Mouse (Mus musculus) mouse embryonic stem cell (cell line): Measurements from ENCODE around the gene Os9.
"Not testable (repeated sequence)": the region's sequence is repeated elsewhere in the genome, so short reads cannot be mapped to it uniquely, and the experiment has no call there.

Source experiments
- in situ Hi-C, 2 experiments: fragments of 300-500 bp; cut with MboI; formaldehyde crosslinking; loops; 1 replicate in 1 of 2; 3 replicates in 1 of 2; pipeline ENCODE4 v1.14.3; 2019 to 2020; ENCODE audit warnings: low sequenced_read_pairs in 2 of 2, low pct_unique_long_range_greater_than_20kb in 1 of 2, mixed read lengths in 1 of 2; ENCODE audit not compliant: unreplicated experiment in 1 of 2

Os9 gene

DNA sequence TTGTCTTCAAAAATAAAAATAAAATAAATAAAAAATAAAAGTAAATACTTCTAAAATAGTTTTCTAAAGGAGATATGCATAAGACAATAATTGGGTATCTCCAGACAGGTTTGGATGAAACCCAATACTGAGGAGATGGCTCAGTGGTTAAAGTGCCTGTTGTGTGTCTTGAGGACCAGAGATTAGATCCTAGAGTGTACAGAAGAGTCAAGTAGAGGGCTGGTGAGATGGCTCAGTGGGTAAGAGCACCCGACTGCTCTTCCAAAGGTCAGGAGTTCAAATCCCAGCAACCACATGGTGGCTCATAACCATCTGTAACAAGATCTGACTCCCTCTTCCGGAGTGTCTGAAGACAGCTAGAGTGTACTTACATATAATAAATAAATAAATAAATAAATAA lies 48.0 kb downstream of the Os9 start:
- in situ Hi-C loops, result not testable (repeated sequence)

GRCm38 (mm10) chr10:127072270-127072669 lies 48.7 kb downstream of the Os9 start:
- in situ Hi-C loops, result not testable (repeated sequence)

- in situ Hi-C loops, result no loop called here
Observed at GRCm38 (mm10) chr10:127071203-127071602, 49.7 kb downstream of the Os9 start.

DNA sequence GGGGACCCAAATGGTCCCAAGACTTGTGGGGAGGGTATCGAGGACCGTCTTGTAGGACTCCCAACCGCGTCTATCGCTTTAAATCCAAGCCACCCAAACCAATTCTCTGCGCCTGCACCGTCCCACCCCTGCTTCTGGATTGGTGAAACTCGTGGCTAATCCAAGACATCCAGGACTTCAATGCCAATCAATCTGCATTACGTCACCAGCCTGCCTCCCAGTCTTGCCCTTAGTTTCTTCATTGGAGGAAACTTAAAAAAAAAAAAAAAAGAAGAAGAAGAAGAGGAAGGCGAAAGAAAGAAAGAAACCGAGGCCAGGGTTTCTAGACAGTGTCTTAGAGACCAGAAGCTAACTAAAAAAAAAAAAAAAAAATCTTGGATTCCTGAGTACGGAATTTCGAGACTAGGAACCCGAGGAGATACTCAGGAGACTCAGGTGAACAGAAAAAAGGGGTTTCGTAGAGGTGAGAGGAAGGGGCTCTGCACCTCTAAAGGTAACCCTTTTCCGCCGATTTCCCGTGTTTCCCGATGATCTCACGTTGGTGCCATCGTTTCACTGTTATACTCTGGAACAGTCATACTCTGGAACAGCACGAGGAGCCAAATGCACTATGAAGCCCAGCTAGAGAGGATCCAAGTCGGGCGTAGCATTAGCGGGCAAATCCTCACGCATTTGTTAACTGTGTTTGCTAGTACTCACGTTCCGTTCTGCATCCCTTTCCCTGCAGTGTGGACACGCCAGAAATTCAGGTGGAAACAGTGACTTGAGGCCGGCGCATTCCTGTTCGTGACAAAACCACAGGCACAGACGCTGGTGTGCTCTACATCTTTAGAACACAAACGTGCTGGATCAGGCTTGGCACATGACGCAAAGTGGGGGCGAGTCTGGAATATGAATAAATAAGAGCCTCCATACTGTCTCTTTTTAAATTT lies 50.5 kb downstream of the Os9 start, which contains the start of gene Tspan31:
TSS of gene Tspan31 (minus strand) at position 75 of the 932 bp plus-strand sequence.
- in situ Hi-C loops, result no loop called here

DNA sequence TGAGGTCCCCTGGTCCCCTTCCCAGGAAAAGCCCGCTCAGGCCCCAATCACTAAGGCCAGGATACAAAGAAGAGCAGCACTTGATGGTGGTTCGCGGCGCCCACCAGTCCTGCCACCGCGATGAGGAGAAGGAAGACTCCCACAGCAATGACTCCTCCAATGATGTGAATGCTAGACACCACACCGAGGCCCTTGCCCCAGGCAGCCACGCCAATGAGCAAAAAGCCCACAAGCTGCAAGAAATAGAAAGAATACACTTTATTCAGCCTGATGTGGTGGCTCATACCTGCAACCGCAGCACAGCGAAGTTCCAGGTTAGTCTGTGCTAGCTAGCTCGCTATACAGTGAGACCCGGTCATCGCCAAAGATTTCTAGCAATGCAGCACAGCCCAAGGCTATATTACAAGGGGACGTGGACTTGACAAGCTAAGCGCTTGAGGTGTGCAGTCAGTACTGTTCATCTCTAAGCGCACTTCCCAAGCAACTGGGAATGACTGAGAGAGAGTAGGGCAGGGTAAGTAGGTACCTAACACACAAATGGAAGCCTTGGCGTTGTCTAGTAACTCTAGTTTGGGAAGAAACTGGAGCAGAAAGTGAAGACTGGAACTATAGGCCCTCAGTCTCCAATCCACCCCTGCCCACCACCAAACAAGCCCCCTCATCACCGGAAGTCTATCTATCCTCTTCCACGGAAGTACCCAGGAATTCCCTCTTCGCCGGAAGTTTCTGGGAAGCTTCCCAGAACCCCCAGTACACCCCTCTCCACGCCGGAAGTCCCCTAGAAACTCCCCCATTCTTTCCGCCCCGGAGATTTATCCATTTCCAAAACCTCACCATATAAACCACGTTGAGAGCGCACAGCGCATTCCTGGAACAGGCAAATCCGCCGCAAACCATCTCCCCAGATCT lies 51.4 kb downstream of the Os9 start:
- in situ Hi-C loops, result no loop called here

DNA sequence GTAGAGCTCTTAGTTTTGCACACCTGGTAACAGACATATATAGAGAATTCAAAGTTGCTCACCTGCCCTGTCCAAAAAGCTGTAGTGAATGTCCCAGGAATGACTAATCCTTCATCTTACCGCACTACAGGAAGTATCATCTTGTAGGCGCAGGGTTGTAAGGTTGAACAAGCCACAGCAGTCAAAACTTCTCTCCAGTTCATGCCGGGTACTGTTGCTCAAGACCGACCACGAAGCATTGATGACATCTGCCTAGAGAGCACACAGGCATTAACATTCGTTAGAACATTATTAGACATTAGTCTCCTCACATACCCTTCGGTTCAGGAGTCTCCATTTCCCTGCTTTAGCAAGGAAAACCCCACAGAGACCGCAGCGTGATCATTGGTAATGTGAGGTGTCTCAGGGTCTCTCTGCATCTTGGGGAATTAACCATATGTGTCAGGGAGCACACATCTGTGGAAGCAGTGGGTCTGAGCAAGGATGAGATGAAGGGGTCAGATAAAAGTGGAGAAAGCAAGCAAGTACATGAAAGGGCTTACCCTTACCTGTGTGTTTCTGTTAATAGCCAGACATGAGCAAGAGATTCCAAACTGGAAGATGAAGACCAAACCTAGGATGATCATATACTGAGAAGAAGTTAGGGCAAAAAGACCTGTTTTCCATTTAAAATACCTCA lies 52.4 kb downstream of the Os9 start:
- in situ Hi-C loops, result no loop called here

GRCm38 (mm10) chr10:127066519-127067018 lies 54.4 kb downstream of the Os9 start:
- in situ Hi-C loops, result no loop called here

GRCm38 (mm10) chr10:127065981-127066380 lies 55.0 kb downstream of the Os9 start:
- in situ Hi-C loops, result no loop called here

DNA sequence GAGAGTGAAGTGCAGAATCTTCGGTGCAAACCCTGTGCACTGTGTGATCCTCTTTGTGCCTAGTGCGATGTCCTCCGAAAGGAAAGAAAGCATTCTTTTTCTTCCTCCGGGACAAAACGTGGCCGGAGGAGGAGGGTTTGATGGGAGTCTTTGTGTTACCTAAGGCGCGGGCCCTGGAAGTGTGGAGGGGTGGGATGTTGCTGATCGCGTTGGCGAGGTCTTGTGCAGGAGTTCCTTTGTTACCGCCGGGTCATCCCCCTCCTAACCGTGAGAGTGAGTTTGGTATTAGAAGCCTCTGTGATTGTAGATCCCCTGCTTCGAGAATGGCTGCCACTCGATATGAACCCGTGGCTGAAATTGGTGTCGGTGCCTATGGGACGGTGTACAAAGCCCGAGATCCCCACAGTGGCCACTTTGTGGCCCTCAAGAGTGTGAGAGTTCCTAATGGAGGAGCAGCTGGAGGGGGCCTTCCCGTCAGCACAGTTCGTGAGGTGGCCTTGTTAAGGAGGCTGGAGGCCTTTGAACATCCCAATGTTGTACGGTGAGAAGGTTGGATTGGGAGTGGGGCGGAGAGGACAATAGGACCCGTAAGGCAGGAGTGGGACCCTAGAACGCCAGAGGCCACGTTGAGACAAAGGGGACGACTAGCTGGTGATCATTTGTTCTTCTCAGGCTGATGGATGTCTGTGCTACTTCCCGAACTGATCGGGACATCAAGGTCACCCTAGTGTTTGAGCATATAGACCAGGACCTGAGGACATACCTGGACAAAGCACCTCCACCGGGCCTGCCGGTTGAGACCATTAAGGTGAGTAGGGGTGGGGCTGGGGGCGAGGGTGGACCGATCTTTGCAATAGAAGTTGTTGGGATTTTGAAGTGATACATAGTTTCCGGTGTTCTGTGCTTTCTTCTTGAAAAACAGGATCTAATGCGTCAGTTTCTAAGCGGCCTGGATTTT lies 56.7 kb downstream of the Os9 start:
- in situ Hi-C loops, result no loop called here

DNA sequence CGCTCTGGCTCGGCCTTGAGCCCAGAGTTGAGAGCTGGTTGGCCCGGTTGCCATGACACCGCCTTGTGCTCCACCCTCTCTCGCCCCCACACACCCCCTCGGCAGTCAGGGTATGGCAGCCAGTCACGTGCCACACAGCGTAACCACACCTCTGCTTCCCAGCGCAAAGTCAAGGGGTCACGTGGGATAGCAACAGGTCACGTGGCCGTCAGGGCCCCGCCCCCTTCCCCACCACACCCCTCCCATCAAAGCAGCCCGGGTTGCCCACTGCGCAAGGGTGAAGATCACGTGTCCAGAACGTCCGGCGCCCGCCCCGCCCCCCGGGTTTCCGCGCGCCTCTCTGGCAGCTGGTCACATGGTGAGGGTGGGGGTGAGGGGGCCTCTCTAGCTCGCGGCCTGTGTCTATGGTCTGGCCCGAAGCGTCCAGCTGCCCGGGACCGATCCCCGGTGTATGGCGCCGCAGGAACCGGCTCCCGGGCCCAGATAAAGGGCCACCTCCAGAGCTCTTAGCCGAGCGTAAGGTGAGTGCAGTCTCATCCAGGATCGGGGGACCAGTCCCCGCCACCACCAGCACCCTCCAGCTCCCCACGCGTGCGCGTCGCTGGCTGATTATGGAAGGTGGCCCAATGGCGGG lies 57.6 kb downstream of the Os9 start, which contains the start of gene Cdk4:
TSS of gene Cdk4 (plus strand) at position 296 of the 634 bp plus-strand sequence.
- in situ Hi-C loops, result no loop called here

DNA sequence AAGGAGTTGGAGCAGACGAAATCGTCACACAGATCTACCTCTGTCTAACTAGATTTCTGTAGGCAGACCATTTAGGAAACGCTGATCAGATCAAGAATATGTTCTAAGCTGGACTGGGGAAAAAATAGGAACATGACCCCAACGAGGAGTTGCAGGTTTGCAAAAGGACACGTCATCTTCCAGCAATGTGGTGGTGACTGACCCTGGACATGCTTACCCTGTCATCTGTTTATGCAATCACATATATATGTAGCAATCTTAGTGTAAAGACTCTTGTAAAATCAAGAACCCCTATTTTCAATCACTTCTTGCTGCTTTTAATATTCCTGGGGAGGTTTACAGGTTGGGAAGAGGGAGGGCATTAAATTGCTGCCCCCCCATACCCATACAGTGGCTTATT lies 58.4 kb downstream of the Os9 start:
- in situ Hi-C loops, result no loop called here

DNA sequence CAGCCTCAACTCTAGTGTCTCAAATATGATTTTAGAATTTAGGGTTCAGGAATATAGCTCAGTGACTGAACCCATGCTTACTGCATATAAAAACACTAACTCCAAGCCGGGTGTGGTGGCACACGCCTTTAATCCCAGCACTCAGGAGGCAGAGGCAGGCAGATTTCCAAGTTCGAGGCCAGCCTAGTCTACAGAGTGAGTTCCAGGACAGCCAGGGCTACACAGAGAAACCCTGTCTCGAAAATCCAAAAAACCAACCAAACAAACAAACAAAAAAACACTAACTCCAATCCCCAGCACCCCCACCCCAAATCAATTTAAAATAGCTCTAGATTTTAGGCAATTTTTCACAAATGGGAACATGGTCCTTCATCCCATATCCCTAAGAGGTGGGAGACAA lies 58.8 kb downstream of the Os9 start:
- in situ Hi-C loops, result not testable (repeated sequence)

GRCm38 (mm10) chr10:127061513-127061912 lies 59.4 kb downstream of the Os9 start:
- in situ Hi-C loops, result no loop called here

GRCm38 (mm10) chr10:127061085-127061484 lies 59.8 kb downstream of the Os9 start:
- in situ Hi-C loops, result no loop called here

- in situ Hi-C loops, result no loop called here
Observed at GRCm38 (mm10) chr10:127059968-127060916, 60.7 kb downstream of the Os9 start, which contains the start of gene March9. Gene March9 (minus strand): TSS chr10:127060184.
